Mouse (Mus musculus): ENCODE data around the gene Mpp3. TPM values are rescaled to one million over a fixed set of nuclear protein-coding genes. Genes with fewer than 3 reads are reported as not detected.
A peak's percentile ranks its signal among the peaks of the same experiment; 100 is the strongest.

Gene Mpp3
- polyA plus RNA-seq, 1 experiment = not detected

DNA sequence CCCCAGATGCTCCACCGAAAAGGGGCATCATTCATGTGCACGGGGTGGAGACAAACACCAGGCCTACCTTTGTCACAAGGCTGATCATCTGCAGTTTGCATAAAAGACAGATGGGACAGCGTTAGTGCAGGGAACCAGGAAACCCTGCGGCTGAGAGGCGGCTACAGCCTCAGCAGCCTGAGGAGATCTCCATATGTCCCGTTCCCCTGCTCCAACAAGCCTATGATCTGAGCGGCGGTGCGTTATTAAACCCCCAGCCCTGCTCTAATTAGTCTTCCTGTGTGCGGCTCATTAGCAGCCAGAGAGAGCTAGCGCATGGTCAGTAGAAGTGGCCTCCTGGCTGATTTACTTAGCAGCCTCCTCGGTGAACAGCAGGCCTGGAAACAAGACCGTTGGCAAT lies 18.1 kb downstream of the Mpp3 start:
- 37% methylated on average over 13 of the region's 13 CpGs for WGBS
- H3K4me1 ChIP-seq (ENCODE audit: control insufficient read depth, insufficient read depth, low read length) = peaks cover 23% of the 10 kb centered on the region
- no peak overlapping the region for H3K4me3 ChIP-seq (ENCODE audit: insufficient read depth, low read depth, low read length)
- no peak overlapping the region for H3K27ac ChIP-seq (ENCODE audit: insufficient read depth, low read depth, low read length)
- TF ChIP-seq CTCF (IDR thresholded peaks at IDR 0.05; ENCODE audit: insufficient read depth, low read depth, low read length) (no peak), POLR2A (IDR thresholded peaks at IDR 0.05; ENCODE audit: insufficient read depth, low read depth, low read length) (no peak)

DNA sequence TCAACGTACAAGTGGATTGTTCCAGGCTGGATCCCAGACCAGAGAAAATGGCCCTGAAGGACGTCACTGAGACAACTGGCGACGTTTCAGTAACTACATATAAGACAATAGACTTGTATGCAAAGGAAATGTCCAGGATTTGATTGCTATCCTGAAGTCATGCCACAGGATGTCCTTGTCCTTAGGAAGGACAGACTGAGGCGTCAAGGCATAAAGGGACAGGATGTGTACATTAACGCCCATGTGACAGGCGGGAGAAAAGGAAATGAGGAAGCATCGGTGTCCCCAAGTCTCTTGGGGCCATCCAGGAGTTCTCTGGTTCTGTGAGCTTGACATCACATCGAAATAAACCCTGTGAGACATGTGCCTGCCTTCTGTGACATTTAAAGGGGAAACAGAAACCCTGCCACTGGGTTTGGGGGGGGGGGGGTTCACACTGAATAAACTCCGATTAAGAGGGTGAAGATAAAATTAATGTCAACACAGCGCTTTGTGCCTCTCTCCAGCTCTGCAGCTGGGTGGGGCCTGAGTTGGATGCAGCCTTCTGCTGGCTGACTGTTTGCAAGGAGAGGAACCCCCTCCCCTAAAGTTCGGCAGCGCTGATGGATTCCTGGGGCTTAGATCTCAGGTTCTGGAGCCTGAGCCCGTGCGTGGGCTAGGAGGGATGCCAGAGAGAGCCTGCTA lies 19.2 kb downstream of the Mpp3 start:
- Histone ChIP-seq H3K4me3 (ENCODE audit: insufficient read depth, low read depth, low read length) (no peak overlapping the region), H3K27ac (ENCODE audit: insufficient read depth, low read depth, low read length) (no peak overlapping the region), H3K4me1 (ENCODE audit: control insufficient read depth, insufficient read depth, low read length) (peaks cover 20% of the 10 kb centered on the region)
- 69% methylated on average over 15 of the region's 15 CpGs for WGBS
- TF ChIP-seq POLR2A (IDR thresholded peaks at IDR 0.05; ENCODE audit: insufficient read depth, low read depth, low read length) (no peak), CTCF (IDR thresholded peaks at IDR 0.05; ENCODE audit: insufficient read depth, low read depth, low read length) (no peak)

- Histone ChIP-seq H3K4me3 (ENCODE audit: insufficient read depth, low read depth, low read length) (no peak overlapping the region), H3K27ac (ENCODE audit: insufficient read depth, low read depth, low read length) (no peak overlapping the region), H3K4me1 (ENCODE audit: control insufficient read depth, insufficient read depth, low read length) (peaks cover 18% of the 10 kb centered on the region)
- TF ChIP-seq POLR2A (IDR thresholded peaks at IDR 0.05; ENCODE audit: insufficient read depth, low read depth, low read length) = no peak
- TF ChIP-seq CTCF (IDR thresholded peaks at IDR 0.05; ENCODE audit: insufficient read depth, low read depth, low read length) = no peak
- 92% methylated on average over 8 of the region's 8 CpGs for WGBS
These were observed 19.9 kb downstream of the Mpp3 start for GRCm38 (mm10) chr11:102008372-102008771.

GRCm38 (mm10) chr11:102006688-102007087 lies 21.6 kb downstream of the Mpp3 start:
- H3K4me3 ChIP-seq (ENCODE audit: insufficient read depth, low read depth, low read length) = no peak overlapping the region
- H3K4me1 ChIP-seq (ENCODE audit: control insufficient read depth, insufficient read depth, low read length) = peaks cover 15% of the 10 kb centered on the region
- H3K27ac ChIP-seq (ENCODE audit: insufficient read depth, low read depth, low read length) = no peak overlapping the region
- 65% methylated on average over 5 of the region's 5 CpGs for WGBS
- TF ChIP-seq POLR2A (IDR thresholded peaks at IDR 0.05; ENCODE audit: insufficient read depth, low read depth, low read length) = no peak
- TF ChIP-seq CTCF (IDR thresholded peaks at IDR 0.05; ENCODE audit: insufficient read depth, low read depth, low read length) = no peak

GRCm38 (mm10) chr11:102006271-102006670 lies 22.0 kb downstream of the Mpp3 start:
- whole genome bisulfite sequencing = 70% methylated on average over 9 of the region's 9 CpGs
- TF ChIP-seq CTCF (IDR thresholded peaks at IDR 0.05; ENCODE audit: insufficient read depth, low read depth, low read length) (no peak), POLR2A (IDR thresholded peaks at IDR 0.05; ENCODE audit: insufficient read depth, low read depth, low read length) (no peak)
- H3K4me1 ChIP-seq (ENCODE audit: control insufficient read depth, insufficient read depth, low read length) = peaks cover 15% of the 10 kb centered on the region
- no peak overlapping the region for H3K27ac ChIP-seq (ENCODE audit: insufficient read depth, low read depth, low read length)
- H3K4me3 ChIP-seq (ENCODE audit: insufficient read depth, low read depth, low read length) = no peak overlapping the region

GRCm38 (mm10) chr11:102004251-102004650 lies 24.0 kb downstream of the Mpp3 start:
- WGBS = 94% methylated on average over 8 of the region's 8 CpGs
- Histone ChIP-seq H3K4me1 (ENCODE audit: control insufficient read depth, insufficient read depth, low read length) (peaks cover 7% of the 10 kb centered on the region; the same call in 1 of the 2 replicates), H3K27ac (ENCODE audit: insufficient read depth, low read depth, low read length) (no peak overlapping the region), H3K4me3 (ENCODE audit: insufficient read depth, low read depth, low read length) (no peak overlapping the region)
- TF ChIP-seq POLR2A (IDR thresholded peaks at IDR 0.05; ENCODE audit: insufficient read depth, low read depth, low read length) (no peak), CTCF (IDR thresholded peaks at IDR 0.05; ENCODE audit: insufficient read depth, low read depth, low read length) (0 out of 2 replicates have a peak, but pooled peaks have one; percentile 27)

DNA sequence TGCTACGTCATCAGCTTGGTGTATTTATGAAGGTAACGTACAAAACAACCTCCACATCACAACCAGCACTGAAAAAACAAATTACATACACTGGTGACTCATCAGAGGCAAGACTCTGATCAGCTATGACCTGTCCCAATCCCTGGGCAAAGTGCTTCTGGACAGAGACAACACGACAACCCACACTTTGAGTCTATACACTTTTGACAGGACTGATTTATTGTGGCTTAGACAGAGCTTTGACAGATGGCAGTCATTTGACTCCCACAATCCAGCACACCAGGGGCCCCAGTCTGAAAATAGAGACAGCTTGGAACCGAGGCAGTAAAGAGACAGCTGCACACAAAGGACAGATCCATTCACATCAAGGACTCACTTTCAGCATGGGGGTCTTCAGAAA lies 28.8 kb downstream of the Mpp3 start:
- no peak overlapping the region for H3K4me3 ChIP-seq (ENCODE audit: insufficient read depth, low read depth, low read length)
- peaks cover 12% of the 10 kb centered on the region for H3K4me1 ChIP-seq (ENCODE audit: control insufficient read depth, insufficient read depth, low read length)
- 57% methylated on average over 4 of the region's 4 CpGs for WGBS
- TF ChIP-seq POLR2A (IDR thresholded peaks at IDR 0.05; ENCODE audit: insufficient read depth, low read depth, low read length) (no peak), CTCF (IDR thresholded peaks at IDR 0.05; ENCODE audit: insufficient read depth, low read depth, low read length) (no peak)
- no peak overlapping the region for H3K27ac ChIP-seq (ENCODE audit: insufficient read depth, low read depth, low read length)

DNA sequence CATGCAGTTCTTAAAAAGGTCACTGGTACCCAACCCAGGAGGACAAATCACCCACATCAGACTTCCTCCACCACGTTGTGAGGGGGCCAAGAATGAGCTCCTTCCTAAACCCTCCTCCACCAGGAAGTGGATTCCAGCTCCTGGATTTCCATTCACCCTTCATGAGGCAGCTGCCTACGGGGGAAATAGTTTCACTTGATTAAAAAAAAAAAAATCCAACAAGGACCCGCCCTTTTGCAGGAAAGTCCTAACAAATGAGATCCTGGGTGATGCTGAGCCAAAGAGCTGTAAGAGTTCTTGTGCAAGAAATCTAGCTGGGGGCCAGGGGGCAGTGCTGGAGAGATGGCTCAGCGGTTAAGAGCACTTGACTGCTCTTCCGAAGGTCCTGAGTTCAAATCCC lies 30.0 kb downstream of the Mpp3 start:
- no peak overlapping the region for H3K27ac ChIP-seq (ENCODE audit: insufficient read depth, low read depth, low read length)
- H3K4me1 ChIP-seq (ENCODE audit: control insufficient read depth, insufficient read depth, low read length) = peaks cover 12% of the 10 kb centered on the region
- H3K4me3 ChIP-seq (ENCODE audit: insufficient read depth, low read depth, low read length) = no peak overlapping the region
- WGBS = 43% methylated on average over 5 of the region's 5 CpGs
- TF ChIP-seq POLR2A (IDR thresholded peaks at IDR 0.05; ENCODE audit: insufficient read depth, low read depth, low read length) (no peak), CTCF (IDR thresholded peaks at IDR 0.05; ENCODE audit: insufficient read depth, low read depth, low read length) (no peak)

GRCm38 (mm10) chr11:101995938-101996337 lies 32.3 kb downstream of the Mpp3 start:
- 51% methylated on average over 7 of the region's 7 CpGs for WGBS
- Histone ChIP-seq H3K4me3 (ENCODE audit: insufficient read depth, low read depth, low read length) (no peak overlapping the region), H3K27ac (ENCODE audit: insufficient read depth, low read depth, low read length) (peak overlapping the region; percentile 32), H3K4me1 (ENCODE audit: control insufficient read depth, insufficient read depth, low read length) (peaks cover 15% of the 10 kb centered on the region)
- TF ChIP-seq CTCF (IDR thresholded peaks at IDR 0.05; ENCODE audit: insufficient read depth, low read depth, low read length) (no peak), POLR2A (IDR thresholded peaks at IDR 0.05; ENCODE audit: insufficient read depth, low read depth, low read length) (no peak)

Measured in olfactory bulb, adult 2 months (tissue).